Mouse (Mus musculus) liver, embryonic 14.5 days (tissue): ENCODE measurements at regions not wholly inside any gene's neighbourhood (a gene's known extent, or its start where the extent isn't known, plus 50 kb on each side); places are given as distances from the start of the nearest gene placed in this dataset.

Experiments
- CTCF ChIP-seq: IDR thresholded peaks from 2 replicates; pipeline ENCODE4 v1.5.1; 2016; ENCODE audit warnings: antibody characterized with exemption, low read depth, control low read depth
- EP300 ChIP-seq: IDR thresholded peaks from 2 replicates; pipeline ENCODE4 v1.6.1; 2016; ENCODE audit warnings: antibody characterized with exemption, low read depth

- TF ChIP-seq CTCF (no peak), EP300 (no peak)
Measured at GRCm38 (mm10) chr15:62283661-62284429, 1361.0 kb upstream of the A1bg start.
